Mouse (Mus musculus) liver, adult 2 months (tissue): Measurements from ENCODE around the gene Setd1a. TPM values are rescaled to one million over a fixed set of nuclear protein-coding genes. Genes with fewer than 3 reads are reported as not detected.

Experiments used
- DNase-seq: peaks from one replicate; pipeline ENCODE4 v3.0.0-alpha.2; 2011; ENCODE audit warnings: low read depth, low spot score; ENCODE audit errors: extremely low read depth
- H3K27ac ChIP-seq: fragments of 200-500 bp; replicated peaks from 2 replicates; pipeline ENCODE4 v1.5.1; 2012; ENCODE audit warnings: low read depth, mild to moderate bottlenecking, control low read depth, inconsistent platforms, low read length; ENCODE audit not compliant: insufficient read depth
- H3K27me3 ChIP-seq: fragments of 200-500 bp; 2 replicates; pipeline ENCODE4 v1.6.1; 2012; ENCODE audit warnings: mild to moderate bottlenecking, moderate library complexity, low read length, inconsistent platforms; ENCODE audit not compliant: control insufficient read depth, insufficient read depth
- H3K36me3 ChIP-seq: fragments of 200-500 bp; 2 replicates; pipeline ENCODE4 v1.6.1; 2012; ENCODE audit warnings: low read length, inconsistent platforms; ENCODE audit not compliant: control insufficient read depth, insufficient read depth
- H3K4me1 ChIP-seq: fragments of 200-500 bp; 2 replicates; pipeline ENCODE4 v1.6.1; 2011; ENCODE audit warnings: low read length; ENCODE audit not compliant: control insufficient read depth, insufficient read depth
- H3K4me3 ChIP-seq: fragments of 200-500 bp; 2 replicates; pipeline ENCODE4 v1.5.1; 2011; ENCODE audit warnings: low read depth, mild to moderate bottlenecking, control low read depth, low read length, moderate library complexity; ENCODE audit not compliant: insufficient read depth
- H3K79me2 ChIP-seq: fragments of 200-500 bp; 2 replicates; pipeline ENCODE4 v1.6.1; 2012; ENCODE audit warnings: inconsistent platforms, mild to moderate bottlenecking, low read length, moderate library complexity; ENCODE audit not compliant: control insufficient read depth, insufficient read depth
- H3K9ac ChIP-seq: fragments of 200-500 bp; 2 replicates; pipeline ENCODE4 v1.6.1; 2012; ENCODE audit warnings: low read depth, mild to moderate bottlenecking, control low read depth, inconsistent platforms, low read length
- CTCF ChIP-seq: fragments of 200-500 bp; IDR thresholded peaks from 2 replicates; pipeline ENCODE4 v1.5.1; 2011; ENCODE audit warnings: low read depth, low read length, control low read depth
- POLR2A ChIP-seq: fragments of 200-500 bp; IDR thresholded peaks from 2 replicates; pipeline ENCODE4 v1.6.1; 2011; ENCODE audit warnings: low read length, control low read depth; ENCODE audit not compliant: insufficient read depth; ENCODE audit errors: extremely low read depth
- WGBS: fragments of 180-500 bp; shearing (Covaris S2); methylation state at CpG from one replicate; pipeline ENCODE4 v1.1.7; 2018; 5-methylcytosine and 5-hydroxymethylcytosine counted together
- polyA plus RNA-seq: library from polyadenylated mRNA; depleted of rRNA; stranded (reverse); fragments of >200 nt; gene quantifications from 2 replicates; pipeline ENCODE4 v1.2.3, GENCODE M21; 2012
- total RNA-seq: library from RNA; depleted of rRNA; stranded (reverse); fragments of >200 nt; gene quantifications from 2 replicates; pipeline ENCODE4 v1.2.3, GENCODE M21; 2014

Gene Setd1a
- total and polyA plus RNA-seq, 2 experiments = 2.6 to 7.8 TPM

- Histone ChIP-seq H3K27ac (no peak overlapping the region), H3K27me3 (no peaks in the 10 kb centered on the region), H3K79me2 (no peaks in the 10 kb centered on the region), H3K36me3 (peaks cover 5% of the 10 kb centered on the region; the same call in 1 of the 2 replicates), H3K9ac (no peak overlapping the region), H3K4me1 (no peaks in the 10 kb centered on the region), H3K4me3 (no peak overlapping the region)
- WGBS = 86% methylated on average over 6 of the region's 6 CpGs
- TF ChIP-seq CTCF = no peak
- TF ChIP-seq POLR2A = no peak
- DNase-seq = no peak
Observed at GRCm38 (mm10) chr7:127759716-127760115, 16.8 kb upstream of the Setd1a start.

GRCm38 (mm10) chr7:127760478-127760877, 16.0 kb upstream of the Setd1a start:
- no peak for DNase-seq
- Histone ChIP-seq H3K36me3 (peaks cover 5% of the 10 kb centered on the region; the same call in 1 of the 2 replicates), H3K4me3 (no peak overlapping the region), H3K9ac (no peak overlapping the region), H3K4me1 (no peaks in the 10 kb centered on the region), H3K27ac (no peak overlapping the region), H3K27me3 (no peaks in the 10 kb centered on the region), H3K79me2 (no peaks in the 10 kb centered on the region)
- TF ChIP-seq POLR2A (no peak), CTCF (no peak)
- 82% methylated on average over 3 of the region's 3 CpGs for WGBS

GRCm38 (mm10) chr7:127761026-127761425, 15.4 kb upstream of the Setd1a start:
- Histone ChIP-seq H3K27ac (no peak overlapping the region), H3K4me3 (no peak overlapping the region), H3K27me3 (no peaks in the 10 kb centered on the region), H3K9ac (no peak overlapping the region), H3K79me2 (no peaks in the 10 kb centered on the region), H3K4me1 (no peaks in the 10 kb centered on the region), H3K36me3 (peaks cover 5% of the 10 kb centered on the region; the same call in 1 of the 2 replicates)
- WGBS = 13% methylated on average over 7 of the region's 7 CpGs
- peak; percentile 41 for DNase-seq
- TF ChIP-seq CTCF (peak; percentile 96), POLR2A (no peak)

- Histone ChIP-seq H3K27ac (no peak overlapping the region), H3K9ac (no peak overlapping the region), H3K4me1 (no peaks in the 10 kb centered on the region), H3K27me3 (no peaks in the 10 kb centered on the region), H3K36me3 (peaks cover 5% of the 10 kb centered on the region; the same call in 1 of the 2 replicates), H3K4me3 (no peak overlapping the region), H3K79me2 (no peaks in the 10 kb centered on the region)
- WGBS = 90% methylated on average over 4 of the region's 4 CpGs
- TF ChIP-seq CTCF (no peak), POLR2A (no peak)
- DNase-seq = no peak
Observed at GRCm38 (mm10) chr7:127763642-127764041, 12.8 kb upstream of the Setd1a start.

GRCm38 (mm10) chr7:127765756-127766155, 10.7 kb upstream of the Setd1a start:
- TF ChIP-seq POLR2A (no peak), CTCF (no peak)

GRCm38 (mm10) chr7:127766851-127767609, 9.4 kb upstream of the Setd1a start:
- Histone ChIP-seq H3K36me3 (peaks cover 5% of the 10 kb centered on the region; the same call in 1 of the 2 replicates), H3K79me2 (no peaks in the 10 kb centered on the region; the same call in 1 of the 2 replicates), H3K27ac (no peak overlapping the region), H3K9ac (no peak overlapping the region), H3K4me3 (no peak overlapping the region), H3K4me1 (peaks cover 10% of the 10 kb centered on the region), H3K27me3 (no peaks in the 10 kb centered on the region)
- DNase-seq = no peak
- TF ChIP-seq POLR2A (no peak), CTCF (no peak)
- 83% methylated on average over 17 of the region's 17 CpGs for WGBS

More at GRCm38 (mm10) chr7:127765756-127766155, 10.7 kb upstream of the Setd1a start:
- Histone ChIP-seq H3K4me3 (no peak overlapping the region), H3K4me1 (peaks cover 5% of the 10 kb centered on the region), H3K27me3 (no peaks in the 10 kb centered on the region), H3K79me2 (no peaks in the 10 kb centered on the region; the same call in 1 of the 2 replicates), H3K9ac (no peak overlapping the region), H3K27ac (no peak overlapping the region), H3K36me3 (peaks cover 5% of the 10 kb centered on the region; the same call in 1 of the 2 replicates)
- DNase-seq = no peak
- 34% methylated on average over 2 of the region's 2 CpGs for WGBS
